Mouse (Mus musculus) lung, embryonic 14.5 days (tissue): ENCODE measurements at regions not wholly inside any gene's neighbourhood (a gene's known extent, or its start where the extent isn't known, plus 50 kb on each side); places are given as distances from the start of the nearest gene placed in this dataset.

Experiments used
- ATAC-seq: fragments of 200-750 bp; cut with Nextera tagmentation; 2 replicates; pipeline ENCODE4 v1.8.0; 2017; ENCODE audit warnings: mild to moderate bottlenecking, moderate TSS enrichment, moderate library complexity; ENCODE audit not compliant: insufficient read depth
- DNase-seq: peaks from one replicate; pipeline ENCODE4 v3.0.0-alpha.2; 2015
- H3K27ac ChIP-seq: fragments of 300-500 bp; sonication (generic); 2 replicates; pipeline ENCODE4 v1.5.1; 2014; ENCODE audit warnings: low read depth, mild to moderate bottlenecking, moderate library complexity
- H3K27me3 ChIP-seq: fragments of 300-500 bp; sonication (generic); 2 replicates; pipeline ENCODE4 v1.6.1; 2014; ENCODE audit warnings: low read length, control low read depth; ENCODE audit not compliant: insufficient read depth
- H3K36me3 ChIP-seq: fragments of 300-500 bp; sonication (generic); 2 replicates; pipeline ENCODE4 v1.6.1; 2014; ENCODE audit warnings: control low read depth; ENCODE audit not compliant: insufficient read depth
- H3K4me1 ChIP-seq: fragments of 300-500 bp; sonication (generic); 2 replicates; pipeline ENCODE4 v1.6.1; 2014; ENCODE audit warnings: antibody characterized with exemption, control low read depth; ENCODE audit not compliant: insufficient read depth
- H3K4me2 ChIP-seq: fragments of 300-500 bp; sonication (generic); 2 replicates; pipeline ENCODE4 v1.6.1; 2014; ENCODE audit warnings: mild to moderate bottlenecking
- H3K4me3 ChIP-seq: fragments of 300-500 bp; sonication (generic); 2 replicates; pipeline ENCODE4 v1.5.1; 2014; ENCODE audit warnings: low read depth, low read length
- H3K9ac ChIP-seq: fragments of 300-500 bp; sonication (generic); 2 replicates; pipeline ENCODE4 v1.6.1; 2014
- H3K9me3 ChIP-seq: fragments of 300-500 bp; sonication (generic); 2 replicates; pipeline ENCODE4 v1.6.1; 2016; ENCODE audit warnings: low read depth, low read length, control low read depth
- CTCF ChIP-seq: IDR thresholded peaks from 2 replicates; pipeline ENCODE4 v1.5.1; 2016; ENCODE audit warnings: antibody characterized with exemption, low read depth
- WGBS: fragments of 180-500 bp; shearing (Covaris S2); extraction: QIAGEN DNeasy Blood & Tissue Kit; methylation state at CpG from one replicate; pipeline ENCODE4 v1.1.7; 2014; 5-methylcytosine and 5-hydroxymethylcytosine counted together

- no peak for TF ChIP-seq CTCF
- Histone ChIP-seq H3K27me3 (no peaks in the 10 kb centered on the region), H3K4me1 (no peaks in the 10 kb centered on the region), H3K9me3 (no peaks in the 10 kb centered on the region), H3K4me3 (no peak overlapping the region), H3K36me3 (no peaks in the 10 kb centered on the region), H3K27ac (no peak overlapping the region), H3K9ac (no peak overlapping the region), H3K4me2 (peak overlapping the region; percentile 51)
- 60% methylated on average over 7 of the region's 7 CpGs for WGBS
- DNase-seq (no peak), ATAC-seq (no peak)
These were observed 318.4 kb upstream of the Myo3a start for GRCm38 (mm10) chr2:21908813-21909480.

GRCm38 (mm10) chr2:21909481-21909966, 317.8 kb upstream of the Myo3a start:
- WGBS: 7% methylated on average over 7 of the region's 7 CpGs
- TF ChIP-seq CTCF: peak; percentile 91
- Histone ChIP-seq H3K27ac (no peak overlapping the region), H3K4me3 (no peak overlapping the region), H3K4me1 (no peaks in the 10 kb centered on the region), H3K9me3 (no peaks in the 10 kb centered on the region), H3K9ac (no peak overlapping the region), H3K4me2 (peak overlapping the region; percentile 51), H3K27me3 (no peaks in the 10 kb centered on the region), H3K36me3 (no peaks in the 10 kb centered on the region)
- ATAC-seq (no peak), DNase-seq (peak; percentile 92)

DNA sequence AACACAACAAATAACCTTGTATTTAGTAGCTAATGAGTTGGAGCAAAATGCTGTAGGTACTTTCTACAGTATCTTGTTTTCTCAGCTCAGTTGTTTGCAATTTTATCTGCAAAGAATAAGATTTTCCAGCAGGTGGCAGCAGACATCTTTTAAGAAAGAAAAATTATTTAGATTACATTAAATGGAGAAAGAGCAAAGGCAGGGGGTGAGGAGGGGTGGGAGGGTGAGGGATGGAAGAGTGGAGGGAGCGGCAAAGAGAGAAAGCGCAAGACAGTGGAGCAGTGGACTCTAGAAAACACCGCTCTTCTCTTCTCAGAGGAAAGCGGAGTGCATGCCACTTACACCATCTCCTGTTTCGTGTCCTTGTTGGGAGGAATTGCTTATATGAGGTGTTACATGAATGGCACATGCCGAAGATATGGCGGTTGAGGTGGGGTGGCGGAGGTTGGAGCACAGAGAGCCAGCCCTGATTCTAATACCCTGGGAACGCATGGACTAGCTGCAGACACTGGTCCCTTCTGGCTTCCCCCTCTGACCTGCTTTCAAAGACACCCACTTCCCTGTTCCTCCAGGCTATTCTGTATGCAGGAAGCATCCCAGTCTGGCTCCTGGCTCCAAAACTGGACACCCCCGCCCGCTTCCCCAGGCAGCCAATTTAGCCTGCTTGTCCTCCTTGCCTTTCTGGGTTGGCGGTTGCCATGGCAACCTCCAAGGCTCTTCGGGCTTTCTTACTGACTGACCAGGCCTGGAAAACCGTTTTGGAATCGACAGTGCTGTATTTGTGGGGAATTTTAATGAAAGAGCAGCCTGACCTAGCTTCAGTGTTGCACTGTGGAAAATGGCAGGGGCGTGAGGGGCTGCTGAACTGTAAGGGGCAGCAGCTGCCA, 309.3 kb upstream of the Myo3a start:
- H3K9ac ChIP-seq: peak overlapping the region; percentile 30; the same call in 1 of the 2 replicates
- peak; percentile 90 for ATAC-seq
- H3K4me3 ChIP-seq: peak overlapping the region; percentile 32
- no peaks in the 10 kb centered on the region for H3K9me3 ChIP-seq
- H3K27ac ChIP-seq: no peak overlapping the region
- H3K36me3 ChIP-seq: no peaks in the 10 kb centered on the region
- no peaks in the 10 kb centered on the region for H3K4me1 ChIP-seq
- H3K27me3 ChIP-seq: no peaks in the 10 kb centered on the region
- peak; percentile 44; the same call in 1 of the 2 replicates for TF ChIP-seq CTCF
- 16% methylated on average over 16 of the region's 16 CpGs for WGBS
- H3K4me2 ChIP-seq: peak overlapping the region; percentile 64
- DNase-seq: peak; percentile 84

DNA sequence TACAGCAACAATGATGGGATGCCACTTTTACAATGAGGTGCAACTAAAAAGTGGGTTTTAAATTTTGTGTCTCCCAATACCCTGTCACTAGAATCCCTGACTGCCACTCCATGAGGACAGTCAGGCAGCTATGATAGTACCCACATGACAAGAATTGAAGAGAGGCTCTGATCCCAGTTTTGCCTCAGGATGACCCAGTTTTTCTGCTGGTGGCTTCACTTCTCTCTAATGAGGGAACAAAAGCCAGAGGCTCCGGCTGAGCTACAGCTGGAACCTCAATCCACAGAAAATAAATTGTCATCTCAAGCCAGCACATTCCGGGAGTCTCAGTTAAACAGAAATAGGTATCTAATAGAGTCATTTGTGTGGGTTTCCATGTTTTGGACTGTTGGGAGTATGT, 308.2 kb upstream of the Myo3a start:
- no peaks in the 10 kb centered on the region for H3K27me3 ChIP-seq
- no peak for TF ChIP-seq CTCF
- H3K27ac ChIP-seq: no peak overlapping the region
- no peak for ATAC-seq
- H3K4me3 ChIP-seq: no peak overlapping the region
- no peaks in the 10 kb centered on the region for H3K9me3 ChIP-seq
- WGBS: 71% methylated on average over 2 of the region's 2 CpGs
- H3K9ac ChIP-seq: no peak overlapping the region
- DNase-seq: no peak
- no peaks in the 10 kb centered on the region for H3K36me3 ChIP-seq
- no peak overlapping the region for H3K4me2 ChIP-seq
- no peaks in the 10 kb centered on the region for H3K4me1 ChIP-seq

GRCm38 (mm10) chr2:21927656-21928055, 299.6 kb upstream of the Myo3a start:
- H3K9me3 ChIP-seq: no peaks in the 10 kb centered on the region
- peak; percentile 52 for DNase-seq
- no peak overlapping the region for H3K4me3 ChIP-seq
- 38% methylated on average over 1 of the region's 1 CpGs for WGBS
- no peak overlapping the region for H3K27ac ChIP-seq
- ATAC-seq: no peak
- no peak overlapping the region for H3K9ac ChIP-seq
- no peaks in the 10 kb centered on the region for H3K27me3 ChIP-seq
- H3K4me2 ChIP-seq: no peak overlapping the region
- no peaks in the 10 kb centered on the region for H3K4me1 ChIP-seq
- no peaks in the 10 kb centered on the region for H3K36me3 ChIP-seq
- TF ChIP-seq CTCF: peak; percentile 44

- ATAC-seq (no peak), DNase-seq (no peak)
- no peak for TF ChIP-seq CTCF
- Histone ChIP-seq H3K9me3 (no peaks in the 10 kb centered on the region), H3K4me3 (no peak overlapping the region), H3K4me1 (no peaks in the 10 kb centered on the region), H3K4me2 (no peak overlapping the region), H3K9ac (no peak overlapping the region), H3K36me3 (no peaks in the 10 kb centered on the region), H3K27ac (no peak overlapping the region), H3K27me3 (no peaks in the 10 kb centered on the region)
- WGBS: 88% methylated on average over 3 of the region's 3 CpGs
These were observed 287.3 kb upstream of the Myo3a start for GRCm38 (mm10) chr2:21939993-21940392.

DNA sequence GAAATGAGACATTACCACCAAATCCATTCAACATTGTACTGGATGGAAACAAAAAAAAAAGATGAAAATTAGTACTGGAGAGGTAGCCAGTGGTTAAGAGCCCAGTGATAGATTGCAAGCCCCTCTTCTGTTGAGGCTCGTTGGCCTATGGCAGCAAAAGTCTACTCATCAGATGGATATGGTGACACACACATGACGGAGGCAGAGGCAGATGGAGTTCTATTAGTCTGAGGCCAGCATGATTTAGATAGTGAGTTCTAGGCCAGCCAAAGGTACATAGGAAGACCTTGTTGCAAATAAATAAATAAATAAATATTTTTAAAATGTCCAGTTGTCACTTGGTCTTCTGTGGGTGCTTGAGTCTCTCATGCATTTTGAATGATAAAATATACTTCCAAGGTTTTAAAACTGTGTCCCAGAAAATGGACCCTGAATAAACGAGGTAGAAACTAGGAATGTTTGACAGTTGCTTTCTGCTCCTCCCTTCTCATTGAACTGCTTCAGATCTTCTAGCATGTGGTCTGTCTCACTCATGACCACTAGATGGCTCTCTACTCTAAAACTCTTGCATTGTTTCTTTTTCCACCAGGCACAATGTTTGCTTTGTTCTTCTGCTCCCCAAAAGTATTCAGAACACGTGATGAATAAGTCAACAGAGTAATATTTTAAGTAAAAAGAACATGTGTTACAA, 286.4 kb upstream of the Myo3a start:
- WGBS: 44% methylated on average over 4 of the region's 4 CpGs
- no peaks in the 10 kb centered on the region for H3K9me3 ChIP-seq
- peak; percentile 68 for TF ChIP-seq CTCF
- DNase-seq (peak; percentile 84), ATAC-seq (peak; percentile 63; the same call in 1 of the 2 replicates)
- H3K4me2 ChIP-seq: no peak overlapping the region
- H3K27ac ChIP-seq: no peak overlapping the region
- no peaks in the 10 kb centered on the region for H3K36me3 ChIP-seq
- no peak overlapping the region for H3K9ac ChIP-seq
- no peaks in the 10 kb centered on the region for H3K4me1 ChIP-seq
- H3K4me3 ChIP-seq: no peak overlapping the region
- H3K27me3 ChIP-seq: no peaks in the 10 kb centered on the region
